Mouse (Mus musculus): ENCODE measurements at regions not wholly inside any gene's neighbourhood (a gene's known extent, or its start where the extent isn't known, plus 50 kb on each side); places are given as distances from the start of the nearest gene placed in this dataset.
A peak's percentile ranks its signal among the peaks of the same experiment; 100 is the strongest.

DNA sequence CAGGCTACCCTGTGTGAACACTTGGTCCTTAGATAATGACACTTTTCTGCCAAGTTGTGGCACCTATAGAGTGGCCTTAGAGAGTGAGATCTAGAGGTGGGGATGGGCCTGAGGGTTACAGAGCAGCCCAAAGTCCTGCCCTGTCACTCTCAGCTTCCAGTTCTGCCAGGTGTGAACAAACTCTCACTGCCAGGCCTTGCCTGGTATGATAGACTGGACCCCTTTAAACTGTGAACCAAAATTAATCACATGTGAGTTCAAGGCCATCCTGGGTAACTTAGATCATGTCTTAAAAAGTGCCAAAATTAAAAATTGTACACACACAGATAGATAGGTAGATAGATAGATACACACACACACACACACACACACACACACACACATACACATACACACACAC, 271.0 kb downstream of the Hlx start:
- Histone ChIP-seq H3K27me3 (ENCODE audit: control insufficient read depth, insufficient read depth, low read length) (no peaks in the 10 kb centered on the region), H3K36me3 (ENCODE audit: control insufficient read depth, insufficient read depth, low read length) (no peaks in the 10 kb centered on the region), H3K4me1 (replicated peaks; ENCODE audit: control insufficient read depth, insufficient read depth) (no peaks in the 10 kb centered on the region), H3K4me2 (replicated peaks; ENCODE audit: low read depth) (no peak overlapping the region), H3K9ac (ENCODE audit: low read length) (no peak overlapping the region), H3K4me3 (ENCODE audit: low read depth, low read length) (no peak overlapping the region), H3K27ac (replicated peaks) (no peak overlapping the region), H3K9me3 (ENCODE audit: control insufficient read depth, low read length) (no peaks in the 10 kb centered on the region)
- no peak for DNase-seq (ENCODE audit: low spot score)
- no peak for TF ChIP-seq EP300 (optimal IDR thresholded peaks at IDR 0.05)
- no peak for TF ChIP-seq CTCF (IDR thresholded peaks at IDR 0.05; ENCODE audit: low read depth)
- no peak for ATAC-seq (ENCODE audit: low FRiP score, low TSS enrichment)

DNA sequence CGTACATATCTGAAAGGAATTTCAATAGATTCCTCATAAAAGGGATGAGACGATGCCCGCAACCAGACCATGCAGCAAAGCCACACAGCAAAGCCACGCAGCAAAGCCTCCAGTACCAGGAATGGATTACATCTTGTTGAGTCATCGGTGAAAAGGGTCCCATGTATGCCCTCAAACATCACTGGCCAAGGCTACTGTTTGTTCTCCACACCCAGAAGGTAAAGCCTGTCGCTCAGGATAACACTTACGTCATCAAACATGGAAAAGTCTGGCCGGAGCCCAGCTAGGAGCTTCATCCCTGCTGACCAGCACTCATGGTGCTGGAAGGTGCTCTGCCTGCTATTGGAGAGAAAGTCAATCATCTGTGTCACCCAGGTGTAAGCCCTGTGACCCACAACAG, 275.7 kb downstream of the Hlx start:
- Histone ChIP-seq H3K4me3 (ENCODE audit: low read depth, low read length) (no peak overlapping the region), H3K36me3 (ENCODE audit: control insufficient read depth, insufficient read depth, low read length) (no peaks in the 10 kb centered on the region), H3K4me1 (replicated peaks; ENCODE audit: control insufficient read depth, insufficient read depth) (no peaks in the 10 kb centered on the region), H3K4me2 (replicated peaks; ENCODE audit: low read depth) (no peak overlapping the region), H3K9ac (ENCODE audit: low read length) (no peak overlapping the region), H3K27me3 (ENCODE audit: control insufficient read depth, insufficient read depth, low read length) (no peaks in the 10 kb centered on the region), H3K9me3 (ENCODE audit: control insufficient read depth, low read length) (no peaks in the 10 kb centered on the region), H3K27ac (replicated peaks) (no peak overlapping the region)
- TF ChIP-seq CTCF (IDR thresholded peaks at IDR 0.05; ENCODE audit: low read depth) = no peak
- no peak for TF ChIP-seq EP300 (optimal IDR thresholded peaks at IDR 0.05)
- ATAC-seq (ENCODE audit: low FRiP score, low TSS enrichment) (peak; percentile 93), DNase-seq (ENCODE audit: low spot score) (peak; percentile 53)
- 69% methylated on average over 8 of the region's 8 CpGs for WGBS

DNA sequence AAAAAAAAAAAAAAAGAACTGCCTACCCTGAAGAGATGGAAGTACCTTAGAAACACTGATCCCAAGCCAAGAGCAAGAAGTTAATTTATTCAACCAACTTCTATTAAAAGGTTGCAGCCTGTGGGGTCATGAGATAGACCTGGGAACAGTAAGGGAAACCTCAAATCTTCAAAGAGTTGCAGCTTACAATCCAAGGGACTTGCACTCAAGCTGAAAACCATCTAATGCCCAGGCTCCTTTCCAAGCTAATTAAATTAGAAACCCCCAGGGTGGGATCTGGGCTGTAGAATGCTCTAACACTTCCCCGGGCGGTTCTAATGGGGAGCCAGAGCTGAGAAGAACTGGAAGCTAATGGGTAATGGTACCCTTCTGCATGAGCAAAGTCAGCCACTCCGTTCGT, 278.0 kb downstream of the Hlx start:
- H3K36me3 ChIP-seq (ENCODE audit: control insufficient read depth, insufficient read depth, low read length) = no peaks in the 10 kb centered on the region
- H3K4me3 ChIP-seq (ENCODE audit: low read depth, low read length) = no peak overlapping the region
- DNase-seq (ENCODE audit: low spot score) (no peak), ATAC-seq (ENCODE audit: low FRiP score, low TSS enrichment) (no peak)
- H3K9ac ChIP-seq (ENCODE audit: low read length) = no peak overlapping the region
- no peaks in the 10 kb centered on the region for H3K9me3 ChIP-seq (ENCODE audit: control insufficient read depth, low read length)
- H3K4me1 ChIP-seq (replicated peaks; ENCODE audit: control insufficient read depth, insufficient read depth) = no peaks in the 10 kb centered on the region
- no peak overlapping the region for H3K4me2 ChIP-seq (replicated peaks; ENCODE audit: low read depth)
- no peak overlapping the region for H3K27ac ChIP-seq (replicated peaks)
- no peak for TF ChIP-seq CTCF (IDR thresholded peaks at IDR 0.05; ENCODE audit: low read depth)
- TF ChIP-seq EP300 (optimal IDR thresholded peaks at IDR 0.05) = no peak
- no peaks in the 10 kb centered on the region for H3K27me3 ChIP-seq (ENCODE audit: control insufficient read depth, insufficient read depth, low read length)
- 92% methylated on average over 4 of the region's 4 CpGs for WGBS

- DNase-seq (ENCODE audit: low spot score) (no peak), ATAC-seq (ENCODE audit: low FRiP score, low TSS enrichment) (no peak)
- no peak for TF ChIP-seq CTCF (IDR thresholded peaks at IDR 0.05; ENCODE audit: low read depth)
- TF ChIP-seq EP300 (optimal IDR thresholded peaks at IDR 0.05) = no peak
- Histone ChIP-seq H3K4me3 (ENCODE audit: low read depth, low read length) (no peak overlapping the region), H3K9me3 (ENCODE audit: control insufficient read depth, low read length) (no peaks in the 10 kb centered on the region), H3K36me3 (ENCODE audit: control insufficient read depth, insufficient read depth, low read length) (no peaks in the 10 kb centered on the region), H3K27me3 (ENCODE audit: control insufficient read depth, insufficient read depth, low read length) (no peaks in the 10 kb centered on the region), H3K4me2 (replicated peaks; ENCODE audit: low read depth) (no peak overlapping the region), H3K27ac (replicated peaks) (no peak overlapping the region), H3K4me1 (replicated peaks; ENCODE audit: control insufficient read depth, insufficient read depth) (no peaks in the 10 kb centered on the region), H3K9ac (ENCODE audit: low read length) (no peak overlapping the region)
- WGBS = 71% methylated on average over 5 of the region's 5 CpGs
Observed at GRCm38 (mm10) chr1:184453673-184454072, 278.7 kb downstream of the Hlx start.

- H3K27me3 ChIP-seq (ENCODE audit: control insufficient read depth, insufficient read depth, low read length) = no peaks in the 10 kb centered on the region
- H3K9ac ChIP-seq (ENCODE audit: low read length) = no peak overlapping the region
- WGBS = 88% methylated on average over 9 of the region's 9 CpGs
- ATAC-seq (ENCODE audit: low FRiP score, low TSS enrichment) (no peak), DNase-seq (ENCODE audit: low spot score) (no peak)
- TF ChIP-seq CTCF (IDR thresholded peaks at IDR 0.05; ENCODE audit: low read depth) = no peak
- no peak for TF ChIP-seq EP300 (optimal IDR thresholded peaks at IDR 0.05)
- no peaks in the 10 kb centered on the region for H3K4me1 ChIP-seq (replicated peaks; ENCODE audit: control insufficient read depth, insufficient read depth)
- no peaks in the 10 kb centered on the region for H3K36me3 ChIP-seq (ENCODE audit: control insufficient read depth, insufficient read depth, low read length)
- no peak overlapping the region for H3K4me2 ChIP-seq (replicated peaks; ENCODE audit: low read depth)
- H3K4me3 ChIP-seq (ENCODE audit: low read depth, low read length) = no peak overlapping the region
- no peaks in the 10 kb centered on the region for H3K9me3 ChIP-seq (ENCODE audit: control insufficient read depth, low read length)
- H3K27ac ChIP-seq (replicated peaks) = no peak overlapping the region
Observed at GRCm38 (mm10) chr1:184453061-184453460, 279.4 kb downstream of the Hlx start.

DNA sequence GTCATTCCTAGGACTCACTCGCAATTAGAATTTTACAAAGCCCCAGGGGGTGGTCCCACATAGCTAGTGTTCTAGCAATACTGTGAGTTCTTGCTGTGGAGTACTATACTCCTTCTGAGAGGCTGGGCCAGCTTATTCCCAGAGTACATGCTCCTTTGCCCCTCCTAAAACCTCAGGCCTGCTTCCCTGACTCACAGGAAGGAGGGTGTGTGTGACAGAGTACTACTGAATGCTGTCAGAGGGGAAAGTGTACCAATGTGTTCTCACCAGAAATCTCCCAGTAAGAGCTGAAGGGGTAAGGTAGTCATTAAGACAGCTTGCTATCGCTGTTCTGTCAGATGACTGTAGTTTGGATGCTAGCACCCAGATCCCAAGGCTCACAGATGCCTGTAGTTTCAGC, 280.7 kb downstream of the Hlx start:
- DNase-seq (ENCODE audit: low spot score) (no peak), ATAC-seq (ENCODE audit: low FRiP score, low TSS enrichment) (no peak)
- Histone ChIP-seq H3K4me2 (replicated peaks; ENCODE audit: low read depth) (no peak overlapping the region), H3K27me3 (ENCODE audit: control insufficient read depth, insufficient read depth, low read length) (no peaks in the 10 kb centered on the region), H3K27ac (replicated peaks) (no peak overlapping the region), H3K9me3 (ENCODE audit: control insufficient read depth, low read length) (no peaks in the 10 kb centered on the region), H3K4me3 (ENCODE audit: low read depth, low read length) (no peak overlapping the region), H3K9ac (ENCODE audit: low read length) (no peak overlapping the region), H3K4me1 (replicated peaks; ENCODE audit: control insufficient read depth, insufficient read depth) (no peaks in the 10 kb centered on the region), H3K36me3 (ENCODE audit: control insufficient read depth, insufficient read depth, low read length) (no peaks in the 10 kb centered on the region)
- 86% methylated on average over 2 of the region's 2 CpGs for WGBS
- no peak for TF ChIP-seq CTCF (IDR thresholded peaks at IDR 0.05; ENCODE audit: low read depth)
- no peak for TF ChIP-seq EP300 (optimal IDR thresholded peaks at IDR 0.05)
